Mouse (Mus musculus) gastrocnemius, postnatal 14 days (tissue): Measurements from ENCODE around the gene Xrn2. TPM values are rescaled to one million over a fixed set of nuclear protein-coding genes. Genes with fewer than 3 reads are reported as not detected.

ENCODE experiments used
- total RNA-seq, 2 experiments: library from RNA; stranded (reverse); gene quantifications; 2 replicates each; pipeline ENCODE4 v1.2.3; 2021

Xrn2 gene
- total RNA-seq, 2 experiments from 2014 or later, result 17.7 to 20.9 TPM

Other genes with a start within 250 kb of the Xrn2 start
- 10 to 100 TPM; 19.9 to 25.1 TPM for gene Kiz, start 157.1 kb upstream of the Xrn2 start, total RNA-seq
- gene Nkx2-4, start 72.4 kb downstream of the Xrn2 start, total RNA-seq, result not detected
- gene Nkx2-2, start 181.2 kb downstream of the Xrn2 start, total RNA-seq, result under 1 TPM in 1 of 2 experiments, not detected in 1; 0.18 TPM